Mouse (Mus musculus) kidney, embryonic 15.5 days (tissue): ENCODE data around the gene Srsf10. TPM values are rescaled to one million over a fixed set of nuclear protein-coding genes. Genes with fewer than 3 reads are reported as not detected.
A peak's percentile ranks its signal among the peaks of the same experiment; 100 is the strongest.

Source experiments
- ATAC-seq: fragments of 200-750 bp; cut with Nextera tagmentation; replicated peaks from 2 replicates; pipeline ENCODE4 v1.8.0; 2017; ENCODE audit warnings: moderate TSS enrichment; ENCODE audit not compliant: low FRiP score
- H3K27ac ChIP-seq: fragments of 300-500 bp; sonication (generic); 2 replicates; pipeline ENCODE4 v1.5.1; 2015; ENCODE audit warnings: mild to moderate bottlenecking, inconsistent platforms
- H3K27me3 ChIP-seq: fragments of 300-500 bp; sonication (generic); 2 replicates; pipeline ENCODE4 v1.6.1; 2015; ENCODE audit warnings: inconsistent platforms
- H3K36me3 ChIP-seq: fragments of 300-500 bp; sonication (generic); 2 replicates; pipeline ENCODE4 v1.6.1; 2015; ENCODE audit warnings: inconsistent platforms
- H3K4me1 ChIP-seq: fragments of 300-500 bp; sonication (generic); 2 replicates; pipeline ENCODE4 v1.6.1; 2015; ENCODE audit warnings: inconsistent platforms
- H3K4me2 ChIP-seq: fragments of 300-500 bp; sonication (generic); 2 replicates; pipeline ENCODE4 v1.6.1; 2015; ENCODE audit warnings: moderate library complexity, mild to moderate bottlenecking, inconsistent platforms
- H3K4me3 ChIP-seq: fragments of 300-500 bp; sonication (generic); replicated peaks from 2 replicates; pipeline ENCODE4 v1.5.1; 2015; ENCODE audit warnings: mild to moderate bottlenecking, inconsistent platforms
- H3K9ac ChIP-seq: fragments of 300-500 bp; sonication (generic); 2 replicates; pipeline ENCODE4 v1.6.1; 2015; ENCODE audit warnings: mild to moderate bottlenecking, inconsistent platforms
- H3K9me3 ChIP-seq: fragments of 300-500 bp; sonication (generic); replicated peaks from 2 replicates; pipeline ENCODE4 v1.6.1; 2016; ENCODE audit warnings: inconsistent platforms
- WGBS: fragments of 180-500 bp; shearing (Covaris S2); methylation state at CpG from one replicate; pipeline ENCODE4 v1.1.7; 2015; ENCODE audit warnings: mixed read lengths; 5-methylcytosine and 5-hydroxymethylcytosine counted together
- polyA plus RNA-seq: library from polyadenylated mRNA; unstranded; fragments of >200 nt; fragmentation: Nextera tagmentation; extraction: Ambion mirVana; gene quantifications from 2 replicates; pipeline ENCODE4 v1.2.1, GENCODE M21; 2015

The Srsf10 gene
- polyA plus RNA-seq, 1 experiment from 2014 or later, result 268 TPM

- H3K36me3 ChIP-seq, result peaks cover 30% of the 10 kb centered on the region
- no peaks in the 10 kb centered on the region for H3K9me3 ChIP-seq
- H3K4me2 ChIP-seq, result peak overlapping the region; percentile 84
- H3K27ac ChIP-seq, result peak overlapping the region; percentile 27; the same call in 1 of the 2 replicates
- no peaks in the 10 kb centered on the region for H3K27me3 ChIP-seq
- peaks cover 44% of the 10 kb centered on the region for H3K4me1 ChIP-seq
- H3K4me3 ChIP-seq, result peak overlapping the region; percentile 66
- H3K9ac ChIP-seq, result peak overlapping the region; percentile 87
- WGBS, result 4% methylated on average over 5 of the region's 7 CpGs
- ATAC-seq, result no peak
These were observed 2.1 kb downstream of the Srsf10 start for GRCm38 (mm10) chr4:135857597-135858186.

- WGBS, result 58% methylated on average over 2 of the region's 2 CpGs
These were observed 13.4 kb downstream of the Srsf10 start for GRCm38 (mm10) chr4:135868996-135869395.

GRCm38 (mm10) chr4:135870227-135871023 lies 14.9 kb downstream of the Srsf10 start:
- Histone ChIP-seq H3K4me3 (peak overlapping the region; percentile 16; the same call in 1 of the 2 replicates), H3K9ac (peak overlapping the region; percentile 29; the same call in 1 of the 2 replicates), H3K27me3 (no peaks in the 10 kb centered on the region), H3K27ac (peak overlapping the region; percentile 54; the same call in 1 of the 2 replicates), H3K4me2 (peak overlapping the region; percentile 64), H3K9me3 (no peaks in the 10 kb centered on the region), H3K4me1 (peaks cover 33% of the 10 kb centered on the region), H3K36me3 (peaks cover 39% of the 10 kb centered on the region)
- 17% methylated on average over 2 of the region's 2 CpGs for WGBS
- no peak for ATAC-seq

More at GRCm38 (mm10) chr4:135868996-135869395, 13.4 kb downstream of the Srsf10 start:
- Histone ChIP-seq H3K27me3 (no peaks in the 10 kb centered on the region), H3K27ac (peak overlapping the region; percentile 62), H3K9me3 (no peaks in the 10 kb centered on the region), H3K9ac (no peak overlapping the region), H3K4me1 (peaks cover 19% of the 10 kb centered on the region), H3K36me3 (peaks cover 39% of the 10 kb centered on the region), H3K4me2 (no peak overlapping the region), H3K4me3 (no peak overlapping the region)
- ATAC-seq, result no peak

DNA sequence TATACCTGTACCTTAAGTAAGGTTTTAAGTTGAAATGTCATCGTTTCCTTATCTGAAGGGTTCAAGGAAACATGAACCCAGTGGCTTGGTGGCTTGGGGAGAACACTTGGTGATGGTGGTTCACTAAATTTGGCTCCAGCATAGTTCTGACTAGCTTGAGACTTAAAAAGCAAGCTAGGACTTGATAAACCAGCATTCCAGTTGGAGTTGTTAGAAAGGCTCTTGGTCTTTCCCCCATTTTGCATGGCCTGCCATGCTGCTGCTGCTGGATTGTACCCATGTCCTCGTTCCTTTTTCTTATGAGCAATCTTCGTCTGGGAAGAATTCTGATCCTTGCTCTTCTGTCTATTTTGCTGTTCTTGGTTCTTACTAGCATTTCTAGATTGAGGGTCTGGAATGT lies 16.5 kb downstream of the Srsf10 start:
- Histone ChIP-seq H3K9ac (peak overlapping the region; percentile 81), H3K36me3 (peaks cover 30% of the 10 kb centered on the region), H3K4me2 (peak overlapping the region; percentile 64), H3K27me3 (no peaks in the 10 kb centered on the region), H3K4me1 (peaks cover 49% of the 10 kb centered on the region), H3K4me3 (peak overlapping the region; percentile 76), H3K9me3 (no peaks in the 10 kb centered on the region), H3K27ac (peak overlapping the region; percentile 100; the same call in 1 of the 2 replicates)
- WGBS, result 32% methylated on average over 3 of the region's 3 CpGs
- no peak for ATAC-seq

- H3K27me3 ChIP-seq, result no peaks in the 10 kb centered on the region
- H3K4me3 ChIP-seq, result peak overlapping the region; percentile 76
- WGBS, result 5% methylated on average over 17 of the region's 17 CpGs
- H3K36me3 ChIP-seq, result peaks cover 30% of the 10 kb centered on the region
- ATAC-seq, result no peak
- peaks cover 50% of the 10 kb centered on the region for H3K4me1 ChIP-seq
- peak overlapping the region; percentile 81 for H3K9ac ChIP-seq
- no peaks in the 10 kb centered on the region for H3K9me3 ChIP-seq
- peak overlapping the region; percentile 64 for H3K4me2 ChIP-seq
- H3K27ac ChIP-seq, result peak overlapping the region; percentile 100
These were observed 17.2 kb downstream of the Srsf10 start for GRCm38 (mm10) chr4:135872589-135873391.

DNA sequence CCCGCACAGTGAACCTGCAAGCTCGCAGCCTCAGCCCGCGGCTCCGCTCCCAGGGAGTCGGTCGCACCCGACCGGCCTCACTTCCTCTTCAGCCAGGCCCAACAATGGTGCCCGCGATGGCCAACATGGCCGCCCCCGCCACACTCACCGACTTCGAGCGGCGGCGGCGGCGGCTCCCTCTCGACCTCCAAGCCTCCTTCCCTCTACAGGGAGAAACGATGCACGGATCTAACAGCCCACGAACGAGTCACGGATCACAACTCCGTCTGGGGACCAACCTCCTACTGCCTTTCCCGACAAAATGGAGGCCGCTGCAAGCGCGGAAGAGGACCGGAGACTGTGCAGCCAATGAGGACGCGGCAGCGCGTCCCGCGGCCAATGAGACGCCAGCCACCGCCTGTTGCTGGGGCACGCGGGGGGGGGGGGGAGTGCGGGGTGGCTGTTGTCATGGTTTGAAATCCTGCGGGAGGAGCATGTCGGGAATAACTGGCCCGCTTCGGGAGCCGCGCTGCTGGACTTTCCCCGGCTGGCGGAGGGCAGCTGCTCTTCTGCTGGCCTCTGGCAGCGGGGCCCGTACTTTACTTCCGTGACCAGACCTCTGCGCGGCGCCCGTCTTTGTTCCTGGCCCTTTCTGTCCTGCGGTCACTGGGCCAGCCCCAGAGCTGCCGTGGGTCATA lies 18.1 kb downstream of the Srsf10 start, which contains the start of gene Pnrc2:
Gene Pnrc2, minus strand, starts transcription at position 325 of the 677 bp plus-strand sequence.
- H3K36me3 ChIP-seq, result peaks cover 30% of the 10 kb centered on the region
- ATAC-seq, result peak; percentile 95
- H3K9me3 ChIP-seq, result no peaks in the 10 kb centered on the region
- H3K27ac ChIP-seq, result peak within 1 kb of the TSS; percentile 100
- under 1% methylated on average over 59 of the region's 60 CpGs for WGBS
- H3K27me3 ChIP-seq, result no peaks in the 10 kb centered on the region
- H3K9ac ChIP-seq, result peak within 1 kb of the TSS; percentile 81
- peaks cover 50% of the 10 kb centered on the region for H3K4me1 ChIP-seq
- H3K4me3 ChIP-seq, result peak within 1 kb of the TSS; percentile 76
- peak within 1 kb of the TSS; percentile 64 for H3K4me2 ChIP-seq

DNA sequence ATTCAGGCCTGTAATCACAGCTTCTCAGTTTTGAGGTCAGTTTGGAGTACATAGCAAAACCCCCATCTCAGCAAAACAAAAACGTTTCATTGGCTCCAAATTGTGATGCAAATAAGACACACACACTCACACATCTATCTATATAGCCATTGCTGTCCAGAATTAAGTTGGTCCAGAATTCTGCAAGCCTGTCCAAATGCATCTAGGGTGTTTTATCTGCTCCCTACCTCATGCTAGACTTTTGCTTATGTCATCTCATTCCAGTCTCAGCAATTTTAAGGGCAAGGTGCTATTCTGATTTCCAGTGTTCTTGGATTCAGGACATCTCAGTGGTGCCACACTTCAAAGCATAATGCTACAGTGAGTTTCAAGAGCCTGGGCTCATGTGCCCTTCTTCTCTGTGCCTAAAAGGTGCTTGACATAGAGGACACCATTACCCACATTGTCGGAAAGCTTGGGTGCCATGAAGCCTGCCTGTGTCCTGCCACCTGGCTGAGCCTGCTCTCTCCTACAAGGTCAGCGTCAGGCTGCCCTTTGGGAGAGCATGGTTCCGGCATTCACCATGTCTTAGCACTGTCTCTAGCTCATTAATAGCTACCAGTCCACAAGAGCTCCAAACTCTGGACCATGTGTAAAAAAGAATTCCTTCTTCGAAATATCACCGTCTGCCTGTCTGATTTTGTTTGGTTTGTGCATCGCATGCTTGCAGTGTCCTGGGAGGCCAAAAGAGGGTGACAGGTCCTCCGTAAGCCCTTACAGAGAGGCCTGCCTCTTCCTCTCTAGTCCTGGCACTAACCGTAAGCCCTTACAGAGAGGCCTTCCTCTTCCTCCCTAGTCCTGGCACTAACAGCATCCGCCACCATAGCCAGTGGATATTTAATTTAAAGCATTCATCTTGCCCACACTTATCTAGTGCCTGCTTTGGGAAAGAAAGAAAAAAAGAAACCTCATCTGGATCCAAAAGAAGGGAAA lies 19.3 kb downstream of the Srsf10 start:
- peak overlapping the region; percentile 64; the same call in 1 of the 2 replicates for H3K9ac ChIP-seq
- H3K4me1 ChIP-seq, result peaks cover 50% of the 10 kb centered on the region
- 78% methylated on average over 10 of the region's 10 CpGs for WGBS
- ATAC-seq, result no peak
- H3K9me3 ChIP-seq, result no peaks in the 10 kb centered on the region
- no peaks in the 10 kb centered on the region for H3K27me3 ChIP-seq
- peak overlapping the region; percentile 100 for H3K27ac ChIP-seq
- peak overlapping the region; percentile 64 for H3K4me2 ChIP-seq
- H3K4me3 ChIP-seq, result peak overlapping the region; percentile 76; the same call in 1 of the 2 replicates
- H3K36me3 ChIP-seq, result peaks cover 20% of the 10 kb centered on the region

DNA sequence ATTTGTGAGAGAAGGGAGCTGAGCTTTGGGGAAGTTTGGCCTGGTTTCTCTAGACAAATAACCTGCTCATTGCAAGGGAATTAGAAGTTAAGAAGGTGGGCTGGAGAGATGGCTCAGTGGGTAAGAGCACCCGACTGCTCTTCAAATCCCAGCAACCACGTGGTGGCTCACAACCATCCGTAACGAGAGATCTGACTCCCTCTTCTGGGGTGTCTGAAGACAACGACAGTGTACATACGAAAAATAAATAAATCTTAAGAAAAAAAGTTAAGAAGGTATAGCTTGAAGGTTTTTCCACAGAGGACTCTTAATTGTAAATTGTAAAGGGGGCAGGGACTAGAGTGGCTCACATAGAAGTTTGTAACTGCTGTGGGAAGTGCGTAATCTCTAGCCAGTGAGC lies 20.0 kb downstream of the Srsf10 start:
- Histone ChIP-seq H3K9me3 (no peaks in the 10 kb centered on the region), H3K36me3 (peaks cover 17% of the 10 kb centered on the region), H3K9ac (0 out of 2 replicates have a peak overlapping the region, but pooled peaks have one; percentile 29), H3K27ac (peak overlapping the region; percentile 100), H3K4me1 (peaks cover 50% of the 10 kb centered on the region), H3K27me3 (no peaks in the 10 kb centered on the region), H3K4me3 (no peak overlapping the region), H3K4me2 (peak overlapping the region; percentile 56)
- 24% methylated on average over 7 of the region's 7 CpGs for WGBS
- ATAC-seq, result no peak

DNA sequence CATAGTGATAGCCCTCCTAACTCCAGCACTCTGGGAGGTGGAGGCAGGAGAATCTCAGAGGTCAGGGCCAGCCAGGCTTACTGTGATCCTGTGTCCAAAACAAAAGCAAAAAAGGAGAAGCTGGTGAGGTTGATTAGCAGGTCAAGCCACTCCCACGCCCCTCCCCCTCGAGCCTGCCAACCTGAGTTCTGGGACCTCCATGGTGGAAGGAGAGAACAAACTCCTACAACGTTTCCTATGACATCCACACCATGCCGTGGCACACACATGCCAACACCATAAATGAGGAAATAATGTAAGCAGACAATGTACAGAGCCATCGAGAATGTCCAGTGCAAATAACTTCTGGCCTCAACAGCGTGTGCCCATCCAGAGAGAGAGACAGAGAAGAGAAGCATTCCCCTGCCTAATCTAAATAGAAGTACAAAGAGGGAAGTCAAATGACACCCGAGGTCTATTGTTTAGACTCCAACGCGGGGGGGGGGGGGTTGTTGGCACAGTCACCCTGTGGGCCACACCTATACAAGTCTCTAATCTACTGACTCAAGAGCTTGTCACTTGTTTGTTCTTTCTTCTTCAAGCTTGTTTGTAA lies 20.5 kb downstream of the Srsf10 start:
- H3K9ac ChIP-seq, result peak overlapping the region; percentile 29

DNA sequence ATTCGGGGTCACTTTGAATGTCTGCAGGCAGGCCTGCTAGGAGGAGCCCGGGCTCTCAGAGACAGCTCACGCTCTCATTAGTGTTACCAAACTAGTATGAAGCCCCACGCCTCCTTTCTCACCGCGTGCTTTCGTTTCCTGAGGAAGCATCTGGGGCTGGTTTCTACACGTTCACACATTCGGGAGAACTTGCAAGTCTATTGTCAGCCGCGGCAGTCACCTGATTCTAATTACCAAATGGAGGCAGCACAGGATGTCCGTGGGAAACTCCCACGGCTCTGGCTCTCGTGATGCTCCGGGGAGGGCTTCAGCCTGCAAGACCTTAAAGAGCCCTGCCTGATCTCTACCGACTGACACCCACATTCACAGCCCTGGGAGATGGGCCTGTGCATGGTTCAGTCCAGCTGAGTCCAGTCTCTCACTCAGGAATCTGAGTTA lies 21.1 kb downstream of the Srsf10 start:
- Histone ChIP-seq H3K9me3 (no peaks in the 10 kb centered on the region), H3K4me3 (peak overlapping the region; percentile 25), H3K36me3 (peaks cover 13% of the 10 kb centered on the region), H3K4me1 (peaks cover 42% of the 10 kb centered on the region), H3K4me2 (peak overlapping the region; percentile 56), H3K27ac (peak overlapping the region; percentile 100), H3K27me3 (no peaks in the 10 kb centered on the region), H3K9ac (peak overlapping the region; percentile 29)
- ATAC-seq, result peak; percentile 16; the same call in 1 of the 2 replicates
- 3% methylated on average over 16 of the region's 16 CpGs for WGBS

More for the DNA sequence above, 20.5 kb downstream of the Srsf10 start:
- Histone ChIP-seq H3K4me1 (peaks cover 45% of the 10 kb centered on the region), H3K4me2 (peak overlapping the region; percentile 56), H3K36me3 (peaks cover 16% of the 10 kb centered on the region), H3K4me3 (peak overlapping the region; percentile 25), H3K27me3 (no peaks in the 10 kb centered on the region), H3K27ac (peak overlapping the region; percentile 100), H3K9me3 (no peaks in the 10 kb centered on the region)
- 5% methylated on average over 9 of the region's 9 CpGs for WGBS
- no peak for ATAC-seq
